Mouse (Mus musculus) adipocyte (in vitro differentiated cells): Measurements from ENCODE around the gene Tbc1d16.
"Not testable (repeated sequence)": the region's sequence is repeated elsewhere in the genome, so short reads cannot be mapped to it uniquely, and the experiment has no call there.

Experiments used
- DNase-seq: peaks from one replicate; pipeline ENCODE4 v3.0.0-alpha.2; 2016; ENCODE audit warnings: low spot score

Gene Tbc1d16

DNA sequence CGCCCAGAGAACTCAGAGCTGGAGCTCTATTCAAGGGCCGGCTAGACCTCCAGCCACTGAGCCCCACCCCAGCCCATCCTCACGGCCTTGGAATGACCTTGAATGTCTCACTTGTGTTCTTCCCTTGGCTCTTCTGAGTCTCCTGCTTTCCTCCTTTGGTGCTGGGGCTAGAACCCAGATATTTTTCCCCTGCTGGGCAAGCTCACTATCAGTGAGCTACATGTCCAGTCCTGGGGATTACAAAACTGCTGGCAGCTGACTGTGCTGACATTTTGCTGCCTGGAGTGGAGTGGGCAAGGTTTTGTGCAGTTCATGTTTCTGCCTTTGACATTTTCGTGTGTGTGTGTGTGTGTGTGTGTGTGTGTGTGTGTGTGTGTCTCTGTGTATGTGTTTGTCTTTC lies 111.3 kb downstream of the Tbc1d16 start:
- peak; percentile 73 for DNase-seq

GRCm38 (mm10) chr11:119112721-119113120 lies 115.6 kb downstream of the Tbc1d16 start:
- DNase-seq = no peak

GRCm38 (mm10) chr11:119111345-119111744 lies 117.0 kb downstream of the Tbc1d16 start:
- no peak for DNase-seq

GRCm38 (mm10) chr11:119109415-119110071 lies 118.8 kb downstream of the Tbc1d16 start:
- DNase-seq = no peak

GRCm38 (mm10) chr11:119108573-119109263 lies 119.6 kb downstream of the Tbc1d16 start:
- DNase-seq = no peak

- no peak for DNase-seq
These were observed 122.0 kb downstream of the Tbc1d16 start for GRCm38 (mm10) chr11:119106289-119106688.

- DNase-seq = no peak
These were observed 122.6 kb downstream of the Tbc1d16 start for GRCm38 (mm10) chr11:119105748-119106147.

GRCm38 (mm10) chr11:119105071-119105609 lies 123.2 kb downstream of the Tbc1d16 start:
- DNase-seq = no peak

DNA sequence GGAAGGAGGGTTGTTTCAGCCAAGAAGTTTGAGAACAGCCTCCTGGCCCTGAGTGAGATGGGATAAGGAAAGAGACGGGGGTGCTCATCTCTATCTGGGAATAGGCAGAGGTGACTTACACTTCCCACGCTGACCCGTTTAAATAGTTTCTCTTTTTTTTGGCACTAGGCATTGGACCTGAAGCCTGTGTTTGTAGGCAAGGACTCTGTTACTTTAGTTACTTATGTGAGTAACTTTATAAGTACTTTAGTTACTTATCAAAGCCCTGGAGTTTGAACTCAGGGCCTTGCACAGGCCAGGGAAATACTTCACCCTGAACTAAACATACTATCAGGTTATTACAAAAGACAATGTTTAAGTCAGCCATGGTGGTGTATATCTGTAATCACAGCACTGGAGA lies 124.3 kb downstream of the Tbc1d16 start:
- no peak for DNase-seq

GRCm38 (mm10) chr11:119100355-119100754 lies 127.9 kb downstream of the Tbc1d16 start:
- not testable (repeated sequence) for DNase-seq

DNA sequence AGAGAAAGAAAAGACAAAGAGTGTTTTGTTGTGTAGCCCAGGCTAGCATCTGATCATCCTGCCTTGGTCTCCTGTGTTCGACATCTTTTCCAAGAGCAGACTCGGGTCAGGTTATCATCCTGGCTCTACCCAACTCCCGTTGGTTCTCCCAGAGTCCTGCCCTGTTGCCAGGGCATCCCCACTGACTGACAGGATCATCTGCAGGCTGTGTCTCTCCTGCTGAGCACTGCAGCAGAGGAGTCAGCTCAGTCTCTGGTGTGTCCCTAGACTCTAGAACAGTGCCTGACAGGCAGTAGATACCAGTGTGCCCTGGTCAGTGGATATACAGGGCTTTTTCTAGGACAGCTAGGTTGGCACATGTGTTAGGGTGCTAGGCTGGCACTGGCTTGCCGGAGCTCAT lies 130.1 kb downstream of the Tbc1d16 start:
- no peak for DNase-seq

DNA sequence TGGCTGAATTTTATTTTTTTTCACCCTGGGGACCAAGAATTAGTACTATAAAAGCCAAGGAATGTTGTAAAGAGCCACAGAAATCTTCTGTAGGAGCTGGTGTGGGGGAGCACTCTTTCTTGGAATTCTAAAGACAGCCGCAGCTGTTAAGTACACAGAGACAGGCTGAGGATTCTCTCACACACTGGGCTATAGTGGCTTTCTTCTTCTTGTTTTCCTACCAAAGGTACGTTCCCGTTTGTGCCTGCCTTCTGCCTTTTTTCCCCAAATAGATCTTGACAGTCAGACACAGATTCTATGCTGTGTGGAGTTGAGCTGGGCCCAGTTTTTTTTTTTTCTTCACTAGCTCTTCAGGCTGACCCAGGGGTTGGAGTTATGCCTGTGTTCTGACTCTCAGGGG lies 132.9 kb downstream of the Tbc1d16 start:
- DNase-seq = no peak

DNA sequence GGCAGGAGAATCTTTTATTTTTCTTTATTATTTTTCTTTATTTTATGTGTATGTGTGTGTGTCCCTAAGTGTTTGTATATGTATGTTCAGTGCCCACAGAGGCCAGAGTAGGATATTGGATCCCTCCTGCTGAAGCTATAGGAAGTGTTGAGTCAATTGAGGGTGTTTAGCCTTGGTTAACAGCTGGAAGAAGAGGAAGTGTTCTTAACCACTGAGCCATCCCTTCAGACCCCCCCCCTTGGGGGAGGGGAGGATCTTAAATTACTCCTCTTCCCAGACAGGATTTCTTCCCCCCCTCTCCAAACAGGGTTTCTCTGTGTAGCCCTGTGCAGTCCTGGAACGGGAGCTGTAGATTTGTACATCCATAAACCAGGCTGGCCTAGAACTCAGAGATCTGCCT lies 135.0 kb downstream of the Tbc1d16 start:
- no peak for DNase-seq
